Comparison of ENCODE assay signal across 16 mouse cellular contexts in the genomic region with DNA sequence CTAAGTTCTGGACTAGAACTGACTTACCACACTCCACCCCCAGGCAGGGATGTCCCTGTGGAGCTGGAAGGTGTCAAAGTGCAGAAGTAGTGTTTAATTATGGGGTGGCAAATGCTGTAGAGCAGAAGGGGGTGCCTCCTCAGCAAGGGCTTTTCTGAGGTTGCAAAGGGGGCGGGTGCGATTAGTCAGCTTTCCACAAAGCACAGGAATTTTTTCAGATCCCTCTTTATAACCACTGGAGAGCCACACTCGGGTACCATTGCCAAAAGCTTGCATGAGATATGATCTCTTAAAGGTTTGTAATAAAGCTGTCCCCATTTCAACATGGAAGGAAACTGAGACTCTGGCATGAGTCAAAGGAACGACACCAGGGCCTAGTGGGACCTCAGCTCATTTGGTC.
DNase-seq lines count a peak whose midpoint lies in the region.
"Had no signal": no experiment of that assay in that cellular context is flagged by ENCODE, and none has a peak within 500 bp of the region (broad histone marks: within the 10 kb centered on the region; RNA-seq: fewer than 3 reads in every experiment).

No protein-coding gene starts in this region.

- DNase-seq in right cerebral cortex, adult 2 months (ENCODE audit: low spot score in 2 of 2): peak; percentile 5 to 13
- DNase-seq in right cerebral cortex, postnatal 25 days: no peak
- peak; percentile 66 for DNase-seq in 3T3-L1 (ENCODE audit: low read depth, low spot score)
- peak; percentile 39 for DNase-seq in fat pad, adult 2 months (ENCODE audit: extremely low read depth, low read depth, low spot score)
- no peak for DNase-seq in layer of hippocampus, adult 18-20 months (ENCODE audit: low spot score in 2 of 2)
- DNase-seq in left cerebral cortex, adult 11 months (ENCODE audit: low spot score): no peak
- DNase-seq: adrenal gland, adult 2 months; adrenal gland, postnatal 10 days; adrenal gland, postnatal 25 days; cerebellum, adult 11-12 months; cerebellum, adult 2 months; cerebellum, adult 9-11 months; cerebellum, postnatal 14 days; cerebellum, postnatal 36 days; embryo, embryonic 11 days; forebrain, postnatal 0 days had no signal

Comparison
In these comparisons a context has a peak if more than half of its experiments do, and no peak if none do; other contexts are left out.
1. DNase-seq: peak in right cerebral cortex, adult 2 months (2 of 2), 3T3-L1 (single experiment) and fat pad, adult 2 months (single experiment); none in right cerebral cortex, postnatal 25 days (single experiment), layer of hippocampus, adult 18-20 months (0 of 2) and left cerebral cortex, adult 11 months (single experiment).